Mouse (Mus musculus) left cerebral cortex, postnatal 25 days (tissue): ENCODE data around the gene Aspdh. TPM values are rescaled to one million over a fixed set of nuclear protein-coding genes. Genes with fewer than 3 reads are reported as not detected.

ENCODE experiments used
- DNase-seq, 2 experiments: peaks; one replicate each; pipeline ENCODE4 v3.0.0; 2022; ENCODE audit warnings: low spot score in 2 of 2, mixed read lengths in 1 of 2
- intact Hi-C: fragments of 180-260 bp; cut with DNase I; formaldehyde crosslinking; loops from one replicate; pipeline ENCODE4 v1.15.1; 2025
- total RNA-seq, 2 experiments: library from RNA; stranded (reverse); gene quantifications; 2 replicates each; pipeline ENCODE4 v1.2.3; 2021

Aspdh gene
- total RNA-seq, 2 experiments from 2014 or later = 9.6 to 10.1 TPM

DNA sequence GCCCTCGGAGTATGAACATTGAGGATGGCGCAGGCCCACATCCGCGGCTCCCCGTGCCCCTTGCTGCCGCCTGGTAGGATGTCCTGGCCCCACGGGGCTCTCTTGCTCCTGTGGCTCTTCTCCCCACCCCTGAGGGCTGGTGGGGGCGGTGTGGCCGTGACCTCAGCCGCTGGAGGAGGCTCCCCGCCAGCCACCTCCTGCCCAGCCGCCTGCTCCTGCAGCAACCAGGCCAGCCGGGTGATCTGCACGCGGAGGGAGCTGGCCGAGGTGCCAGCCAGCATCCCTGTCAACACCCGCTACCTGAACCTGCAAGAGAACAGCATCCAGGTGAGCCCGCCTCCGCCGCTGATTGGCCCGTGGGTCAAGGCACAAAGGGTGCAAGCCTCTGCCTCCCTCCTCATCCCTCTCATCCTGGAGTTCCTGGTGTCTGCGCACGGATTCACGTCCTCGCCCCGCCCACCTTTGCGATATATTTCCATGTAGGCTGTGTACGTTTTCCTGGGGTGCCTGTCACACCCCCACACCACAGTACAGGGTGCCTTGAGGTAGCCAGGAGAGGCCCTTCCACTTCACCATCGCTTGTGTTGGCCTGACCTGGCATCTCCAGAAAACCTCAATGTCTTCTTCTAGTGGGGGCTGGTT, 20.2 kb upstream of the Aspdh start:
- intact Hi-C loops = loop anchor here (2.0 kb wide), 1 partner anchor 18 kb away; no protein-coding TSS in a partner anchor
- DNase-seq = no peak

DNA sequence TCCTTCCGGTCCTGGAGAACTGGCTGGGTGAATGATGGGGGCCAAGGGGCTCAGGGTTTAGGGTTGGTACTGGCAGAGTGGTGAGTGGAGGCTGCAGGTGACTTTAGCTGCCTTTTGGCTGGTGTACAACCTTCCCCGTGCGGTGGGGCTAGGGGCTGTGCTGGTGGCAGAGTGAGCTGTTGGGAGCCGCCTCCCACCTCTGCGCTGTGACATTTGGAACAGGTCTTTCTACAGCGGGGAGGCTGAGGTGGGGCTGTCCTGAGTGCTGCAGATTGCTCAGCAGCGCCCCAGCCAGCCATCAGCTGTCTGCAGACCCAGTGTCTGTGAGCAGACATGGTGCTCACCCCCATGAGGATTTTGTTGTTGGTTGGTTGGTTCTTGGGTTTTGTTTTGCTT, 19.7 kb upstream of the Aspdh start:
- no peak for DNase-seq

DNA sequence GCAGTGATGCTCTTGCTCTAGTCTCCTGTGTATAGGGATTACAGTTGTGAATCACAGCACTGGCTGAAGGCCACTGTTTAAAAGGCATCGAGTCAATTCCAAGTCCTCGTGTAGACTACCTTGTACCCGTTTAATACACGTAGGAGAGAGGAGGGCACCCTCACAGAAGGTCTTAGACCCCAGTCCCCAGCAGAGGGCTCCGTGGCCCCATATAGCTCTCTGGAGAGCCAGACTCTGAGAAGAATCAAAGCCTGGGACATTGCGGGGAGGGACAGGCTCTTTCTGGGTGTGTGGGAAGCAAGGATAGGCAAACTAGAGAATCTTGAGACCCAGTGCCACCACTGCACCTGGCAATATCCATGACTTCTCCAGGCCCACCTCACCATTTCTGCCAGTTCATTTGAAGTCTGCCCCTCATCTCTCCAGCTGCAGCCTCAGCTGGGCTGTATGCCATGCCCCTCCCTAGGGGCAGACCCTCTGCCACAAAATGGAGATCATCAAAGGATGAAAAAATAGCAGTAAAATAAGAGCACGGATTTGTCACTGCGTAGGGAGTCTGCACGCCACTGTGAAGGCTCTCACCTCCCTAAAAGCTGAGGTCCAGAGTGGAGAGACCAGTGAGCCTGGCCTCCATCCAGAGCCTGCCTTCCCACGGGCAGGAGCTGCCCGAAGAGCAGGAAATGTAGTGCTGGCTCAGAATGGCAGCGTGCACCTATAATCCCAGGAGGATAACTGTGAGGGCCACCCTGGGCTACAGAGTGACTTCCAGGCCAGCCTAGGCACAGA, 18.9 kb upstream of the Aspdh start:
- no peak for DNase-seq
- intact Hi-C loops = no loop called here

More for the DNA sequence above, 19.7 kb upstream of the Aspdh start:
- intact Hi-C loops = loop anchor here (2.0 kb wide), 1 partner anchor 17 kb away; no protein-coding TSS in a partner anchor

DNA sequence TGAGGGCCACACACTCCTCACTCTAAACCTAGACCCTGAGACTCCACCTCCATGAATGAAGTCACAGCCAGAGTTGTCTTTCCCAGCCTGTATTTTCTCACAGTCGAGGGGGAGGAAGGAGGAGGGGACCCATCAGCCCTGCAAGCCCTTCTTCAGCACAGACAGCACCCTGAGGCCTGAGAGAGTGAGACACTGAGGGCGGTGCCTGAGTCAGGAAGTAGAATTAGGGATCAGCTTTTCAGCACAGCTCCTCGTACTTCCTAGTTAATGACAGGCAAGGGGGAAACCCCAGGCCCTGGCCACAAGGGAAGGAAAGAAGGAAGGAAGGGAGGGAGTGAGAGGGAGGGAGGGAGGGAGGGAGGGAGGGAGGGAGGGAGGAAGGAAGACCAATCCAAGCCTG, 11.9 kb upstream of the Aspdh start:
- intact Hi-C loops = no loop called here
- DNase-seq = no peak

DNA sequence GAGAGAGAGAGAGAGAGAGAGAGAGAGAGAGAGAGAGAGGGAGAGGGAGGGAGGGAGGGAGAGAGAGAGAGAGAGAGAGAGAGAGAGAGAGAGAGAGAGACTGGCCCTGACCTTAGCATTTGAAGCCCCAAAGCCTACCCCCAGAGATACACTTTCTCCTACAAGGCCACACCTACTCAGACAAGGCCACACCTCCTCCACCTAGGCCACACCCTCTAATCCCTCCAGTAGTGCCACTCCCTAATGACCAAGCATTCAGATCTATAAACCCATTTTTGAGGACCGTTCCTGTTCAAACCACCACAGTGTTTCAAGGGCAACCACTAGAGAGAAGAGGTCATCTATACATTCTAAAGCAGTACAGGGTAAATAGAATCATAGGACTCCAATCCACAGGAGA, 8.9 kb upstream of the Aspdh start:
- no peak for DNase-seq
- intact Hi-C loops = no loop called here

DNA sequence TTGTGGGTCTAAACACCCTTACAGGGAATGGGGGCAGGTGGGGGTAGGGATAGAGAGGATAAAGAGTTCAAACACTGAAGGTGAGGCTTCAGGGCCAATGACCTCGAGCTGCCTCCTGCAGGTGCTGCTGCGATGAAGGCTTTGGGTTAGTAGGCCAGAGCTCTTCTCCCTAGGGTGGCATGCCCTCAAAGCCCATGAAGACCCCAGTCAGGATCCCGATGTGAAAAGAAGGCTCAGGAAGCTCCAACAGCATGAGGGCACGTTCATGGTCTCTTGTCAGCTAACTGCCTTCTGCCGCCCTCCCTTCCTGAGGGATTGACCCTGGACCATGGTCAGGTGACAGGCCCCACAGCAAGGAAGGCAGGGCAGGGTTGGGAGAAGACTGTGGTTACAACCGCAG, 5.1 kb upstream of the Aspdh start:
- DNase-seq = no peak
- intact Hi-C loops = no loop called here

DNA sequence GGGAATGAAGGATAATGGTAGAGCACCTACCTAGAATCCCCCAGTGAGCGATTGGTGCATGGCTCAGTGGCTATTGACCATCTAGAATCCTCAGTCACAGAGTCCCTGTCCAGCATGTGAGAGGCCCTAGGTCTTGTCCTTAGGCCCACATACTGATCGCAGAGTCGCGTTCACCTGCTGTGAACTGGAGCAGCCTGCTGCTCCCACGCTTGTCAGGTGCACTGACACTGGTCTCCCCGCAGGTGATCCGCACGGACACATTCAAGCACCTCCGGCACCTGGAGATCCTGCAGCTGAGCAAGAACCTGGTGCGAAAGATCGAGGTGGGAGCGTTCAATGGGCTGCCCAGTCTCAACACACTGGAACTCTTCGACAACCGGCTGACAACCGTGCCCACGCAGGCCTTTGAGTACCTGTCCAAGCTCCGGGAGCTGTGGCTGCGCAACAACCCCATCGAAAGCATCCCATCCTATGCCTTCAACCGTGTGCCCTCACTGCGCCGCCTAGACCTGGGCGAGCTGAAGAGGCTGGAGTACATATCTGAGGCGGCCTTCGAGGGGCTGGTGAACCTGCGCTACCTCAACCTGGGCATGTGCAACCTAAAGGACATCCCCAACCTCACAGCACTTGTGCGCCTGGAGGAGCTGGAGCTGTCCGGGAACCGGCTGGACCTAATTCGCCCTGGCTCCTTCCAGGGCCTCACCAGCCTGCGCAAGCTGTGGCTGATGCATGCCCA, 4.3 kb upstream of the Aspdh start:
- no peak for DNase-seq
- intact Hi-C loops = no loop called here

DNA sequence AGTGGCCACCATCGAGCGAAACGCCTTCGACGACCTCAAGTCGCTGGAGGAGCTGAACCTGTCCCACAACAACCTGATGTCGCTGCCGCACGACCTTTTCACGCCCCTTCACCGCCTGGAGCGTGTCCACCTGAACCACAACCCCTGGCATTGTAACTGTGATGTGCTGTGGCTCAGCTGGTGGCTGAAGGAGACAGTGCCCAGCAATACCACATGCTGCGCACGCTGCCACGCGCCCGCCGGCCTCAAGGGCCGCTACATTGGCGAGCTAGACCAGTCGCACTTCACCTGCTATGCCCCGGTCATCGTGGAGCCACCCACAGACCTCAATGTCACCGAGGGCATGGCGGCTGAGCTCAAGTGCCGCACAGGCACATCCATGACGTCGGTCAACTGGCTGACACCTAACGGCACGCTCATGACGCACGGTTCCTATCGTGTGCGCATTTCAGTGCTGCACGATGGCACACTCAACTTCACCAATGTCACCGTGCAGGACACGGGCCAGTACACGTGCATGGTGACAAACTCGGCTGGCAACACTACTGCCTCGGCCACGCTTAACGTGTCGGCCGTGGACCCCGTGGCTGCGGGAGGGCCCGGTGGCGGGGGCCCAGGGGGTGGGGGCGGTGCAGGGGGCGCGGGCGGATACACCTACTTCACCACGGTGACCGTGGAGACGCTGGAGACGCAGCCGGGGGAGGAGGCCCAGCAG, 3.5 kb upstream of the Aspdh start:
- intact Hi-C loops = loop anchor here (2.0 kb wide), 1 partner anchor 17 kb away; no protein-coding TSS in a partner anchor
- DNase-seq = no peak

DNA sequence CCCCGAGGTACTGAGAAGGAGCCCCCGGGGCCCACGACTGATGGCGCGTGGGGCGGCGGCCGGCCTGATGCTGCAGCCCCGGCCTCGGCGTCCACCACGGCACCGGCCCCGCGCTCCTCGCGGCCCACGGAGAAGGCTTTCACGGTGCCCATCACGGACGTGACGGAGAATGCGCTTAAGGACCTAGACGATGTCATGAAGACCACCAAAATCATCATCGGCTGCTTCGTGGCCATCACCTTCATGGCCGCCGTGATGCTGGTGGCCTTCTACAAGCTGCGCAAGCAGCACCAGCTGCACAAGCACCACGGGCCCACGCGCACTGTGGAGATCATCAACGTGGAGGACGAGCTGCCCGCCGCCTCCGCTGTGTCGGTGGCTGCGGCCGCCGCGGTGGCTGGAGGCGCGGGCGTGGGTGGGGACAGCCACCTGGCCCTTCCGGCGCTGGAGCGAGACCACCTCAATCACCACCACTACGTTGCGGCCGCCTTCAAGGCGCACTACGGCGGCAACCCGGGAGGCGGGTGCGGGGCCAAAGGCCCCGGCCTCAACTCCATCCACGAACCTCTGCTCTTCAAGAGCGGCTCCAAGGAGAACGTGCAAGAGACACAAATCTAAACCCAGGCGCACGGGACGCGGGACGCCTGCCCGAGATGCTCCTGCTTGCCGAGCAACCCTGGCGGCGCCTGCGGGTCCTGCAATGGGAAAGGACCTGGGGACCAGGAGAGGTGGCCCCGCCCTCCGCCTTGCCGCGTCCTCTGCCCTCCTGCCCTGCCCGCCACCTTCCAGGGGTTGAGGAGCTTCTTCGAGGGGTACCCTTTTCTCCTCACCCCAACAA, 2.8 kb upstream of the Aspdh start:
- intact Hi-C loops = loop anchor here (2.0 kb wide), 1 partner anchor 18 kb away; no protein-coding TSS in a partner anchor
- no peak for DNase-seq

DNA sequence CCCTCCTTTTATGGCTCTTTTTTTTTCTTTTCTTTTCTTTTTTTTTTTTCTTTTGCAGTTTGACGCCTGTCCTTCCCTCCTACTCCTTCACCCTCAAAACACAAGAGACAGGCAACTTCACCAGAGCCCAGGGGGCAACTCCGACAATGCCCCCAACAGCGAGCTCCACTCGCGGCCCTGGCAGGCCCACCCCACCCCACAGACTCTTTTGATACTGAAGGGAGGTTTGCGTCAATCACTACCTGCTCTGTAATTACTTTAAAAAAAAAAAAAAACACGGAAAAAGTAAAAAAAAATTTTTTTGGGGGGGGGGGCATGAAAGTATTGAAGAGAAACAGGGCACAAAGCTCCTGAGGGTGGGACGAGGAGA, 2.1 kb upstream of the Aspdh start:
- no peak for DNase-seq
- intact Hi-C loops = loop anchor here (2.0 kb wide), 1 partner anchor 18 kb away; no protein-coding TSS in a partner anchor

DNA sequence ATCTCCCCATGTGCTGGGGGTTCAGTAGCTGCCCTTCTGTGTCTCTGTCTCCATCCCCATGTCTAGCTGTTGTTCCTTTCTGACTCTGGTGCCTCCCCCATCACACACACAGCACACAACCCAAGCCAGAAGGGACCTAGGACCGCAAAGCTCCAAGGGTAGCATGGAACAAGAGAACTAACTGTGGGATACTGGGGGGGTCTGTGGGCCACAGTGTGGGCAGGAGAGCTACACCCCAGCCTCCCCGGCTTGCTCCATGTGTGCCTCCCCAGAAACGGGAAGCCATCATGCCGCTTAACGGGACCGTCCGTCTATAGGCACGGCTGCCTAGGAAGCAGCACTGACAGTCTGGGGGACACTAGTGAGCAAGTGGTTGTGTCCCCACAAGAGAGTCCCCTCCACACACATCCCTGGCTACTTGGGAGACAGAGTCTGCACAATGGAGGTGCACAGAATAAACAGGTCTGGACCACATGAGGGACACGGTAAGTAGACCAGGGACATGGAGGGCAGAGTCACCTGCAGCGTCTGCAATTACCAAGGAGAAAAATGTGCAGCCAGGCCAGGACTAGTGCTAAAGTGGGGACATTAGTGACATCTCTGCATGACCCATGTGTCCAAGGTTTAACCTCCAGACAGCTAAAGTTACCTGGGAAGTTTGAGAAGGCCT, 1.5 kb upstream of the Aspdh start:
- no peak for DNase-seq
- intact Hi-C loops = loop anchor here (2.0 kb wide), 1 partner anchor 19 kb away; no protein-coding TSS in a partner anchor

DNA sequence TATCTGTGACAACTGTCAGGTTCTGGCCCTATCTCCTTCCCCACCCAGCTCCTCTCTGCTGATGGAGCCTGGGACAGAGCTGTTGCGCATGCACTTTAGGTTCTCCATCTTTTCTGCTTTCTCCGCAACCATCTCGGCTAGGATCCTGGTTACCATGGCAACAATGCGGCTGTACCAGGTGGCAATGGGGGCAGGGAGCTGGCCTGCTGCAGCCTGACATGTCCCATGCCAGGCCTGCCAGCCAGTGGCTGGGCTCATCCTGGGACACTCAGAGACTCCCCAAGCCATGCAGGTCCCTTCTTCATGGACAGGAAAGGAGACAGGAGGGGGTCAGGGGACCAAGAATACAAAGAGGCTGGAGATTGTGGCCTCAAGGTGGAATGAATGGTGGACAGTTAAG, 680 bp upstream of the Aspdh start:
- DNase-seq = peak; percentile 84 to 95
- intact Hi-C loops = no loop called here

DNA sequence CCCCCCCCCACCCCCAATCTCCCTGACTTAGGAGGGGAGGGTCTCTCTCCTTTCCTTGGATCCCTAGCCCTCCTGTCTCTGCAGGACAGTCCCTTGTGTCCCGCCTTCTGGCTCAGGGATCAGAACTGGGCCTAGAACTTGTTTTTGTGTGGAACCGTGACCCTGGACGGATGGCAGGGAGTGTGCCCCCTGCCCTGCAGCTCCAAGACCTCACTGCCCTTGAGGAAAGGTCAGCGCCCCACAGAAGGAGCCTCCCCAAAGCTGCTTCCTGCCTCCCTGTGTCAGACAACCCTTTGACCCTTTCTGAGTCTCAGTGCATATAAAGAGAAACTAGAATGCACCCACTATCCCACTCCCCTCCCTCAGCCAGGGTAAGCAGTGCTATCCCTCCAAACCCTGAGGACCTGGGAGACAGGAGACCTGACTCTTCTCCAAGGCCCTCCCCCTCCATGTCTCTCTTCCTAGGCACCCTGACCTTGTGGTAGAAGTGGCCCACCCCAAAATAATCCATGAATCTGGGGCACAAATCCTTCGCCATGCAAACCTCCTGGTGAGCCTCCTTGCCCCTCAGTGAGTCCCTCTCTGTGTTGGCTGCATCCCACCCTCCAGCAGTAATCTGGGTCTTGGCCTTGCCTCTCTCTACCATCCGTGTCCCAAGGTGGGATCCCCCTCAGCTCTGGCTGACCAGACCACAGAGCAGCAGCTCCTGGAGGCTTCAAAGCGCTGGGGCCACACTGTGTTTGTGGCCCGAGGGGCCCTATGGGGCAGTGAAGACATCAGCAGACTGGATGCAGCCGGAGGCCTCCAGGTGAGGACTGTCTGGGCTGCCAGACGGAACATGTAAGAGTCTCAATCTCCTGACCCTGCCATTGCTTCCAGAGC, 1.1 kb downstream of the Aspdh start:
- intact Hi-C loops = no loop called here
- DNase-seq = no peak

DNA sequence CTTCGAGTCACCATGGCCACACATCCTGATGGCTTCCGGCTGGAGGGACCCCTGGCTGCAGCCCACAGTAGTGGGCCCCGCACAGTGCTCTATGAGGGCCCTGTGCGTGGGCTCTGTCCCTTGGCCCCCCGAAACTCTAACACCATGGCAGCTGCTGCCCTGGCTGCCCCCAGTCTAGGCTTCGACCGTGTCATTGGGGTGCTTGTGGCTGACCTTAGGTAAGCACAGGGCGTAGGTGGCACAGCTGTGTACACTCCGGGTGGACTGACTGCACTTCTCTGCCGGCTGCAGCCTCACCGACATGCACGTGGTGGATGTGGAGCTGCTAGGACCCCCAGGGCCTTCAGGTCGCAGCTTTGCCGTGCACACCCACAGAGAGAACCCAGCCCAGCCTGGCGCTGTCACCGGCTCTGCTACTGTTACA, 1.7 kb downstream of the Aspdh start:
- intact Hi-C loops = no loop called here
- no peak for DNase-seq

DNA sequence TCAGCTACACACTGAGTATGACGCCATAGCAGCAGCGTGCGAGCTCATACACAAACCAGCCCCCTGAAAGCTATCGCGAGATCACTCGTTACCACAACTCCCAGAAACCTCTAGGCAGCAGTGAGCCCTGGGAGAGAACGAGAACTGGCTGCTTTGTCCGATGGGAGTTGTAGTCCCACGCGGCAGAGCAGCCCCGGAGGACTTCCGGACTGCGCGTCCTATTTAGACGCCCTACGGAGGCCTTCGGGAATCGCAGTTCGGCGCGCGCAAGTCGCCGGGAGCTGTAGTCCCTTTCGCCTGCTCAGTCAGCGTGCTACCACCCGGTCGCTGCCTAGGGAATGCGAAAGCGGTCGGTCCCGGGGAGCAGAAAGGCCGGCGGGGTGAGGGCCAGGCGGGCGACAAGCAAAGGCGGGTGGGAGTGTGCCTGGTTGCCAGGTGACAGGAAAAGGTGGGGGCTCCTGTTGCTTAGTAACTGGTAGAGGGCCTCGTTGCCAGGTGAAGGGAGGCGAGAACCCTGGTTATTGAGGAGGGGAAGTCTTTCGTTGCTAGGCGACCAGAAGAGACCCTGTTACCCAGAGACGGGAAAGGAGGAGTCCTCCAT, 2.7 kb downstream of the Aspdh start, which contains the start of gene Josd2:
Gene Josd2 (plus strand): TSS at position 170 of the 601 bp plus-strand sequence.
- peak; percentile 96 to 99 for DNase-seq
- intact Hi-C loops = no loop called here

DNA sequence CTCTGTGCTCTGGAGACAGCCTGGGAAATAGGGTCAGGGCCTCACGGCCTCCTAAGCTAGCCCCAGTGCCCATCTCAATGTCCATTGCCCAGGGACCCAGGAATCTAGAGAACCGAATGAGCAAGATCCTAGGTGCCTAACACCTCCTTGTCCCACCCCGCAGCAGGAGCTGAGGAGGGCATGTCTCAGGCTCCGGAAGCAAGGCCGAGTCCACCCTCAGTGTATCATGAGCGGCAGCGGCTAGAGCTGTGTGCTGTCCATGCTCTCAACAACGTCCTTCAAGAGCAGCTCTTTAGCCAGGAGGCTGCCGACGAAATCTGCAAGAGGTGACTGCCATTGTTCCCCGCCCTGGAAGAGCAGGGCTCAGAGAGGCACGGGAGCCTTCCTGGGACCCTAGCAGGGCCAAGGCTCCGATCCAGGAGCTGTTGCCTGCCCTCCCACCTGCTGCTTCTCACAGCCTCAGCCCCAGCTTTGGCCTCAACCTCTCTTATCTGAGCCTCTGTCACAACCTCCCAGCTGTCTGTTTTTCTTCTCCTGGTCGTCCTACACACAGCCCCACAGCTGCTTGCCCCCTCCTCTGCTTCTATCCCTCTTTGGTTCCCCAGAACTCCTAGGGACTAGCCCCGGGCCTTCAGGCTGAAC, 3.6 kb downstream of the Aspdh start:
- no peak for DNase-seq
- intact Hi-C loops = no loop called here
